Mouse (Mus musculus): ENCODE measurements around the gene Mageb18.

GRCm38 (mm10) chrX:92342924-92343323, 256.4 kb downstream of the Mageb18 start:
- TF ChIP-seq CHD2 (IDR thresholded peaks at IDR 0.05; ENCODE audit: low read depth, low read length) (no peak), ZNF384 (IDR thresholded peaks at IDR 0.05; ENCODE audit: low read depth, low read length) (no peak), ZC3H11A (IDR thresholded peaks at IDR 0.05; ENCODE audit: borderline replicate concordance, low read depth, low read length) (no peak), HCFC1 (IDR thresholded peaks at IDR 0.05; ENCODE audit: borderline replicate concordance, insufficient read depth, low read length) (no peak), MAFK (IDR thresholded peaks at IDR 0.05; ENCODE audit: insufficient read depth, low read depth, low read length) (no peak)
